Mouse (Mus musculus): ENCODE data around the gene Cyp4f40.
"Not testable (repeated sequence)": the region's sequence is repeated elsewhere in the genome, so short reads cannot be mapped to it uniquely, and the experiment has no call there.

The Cyp4f40 gene

GRCm38 (mm10) chr17:32710541-32710940 is 51.8 kb downstream of the Cyp4f40 start:
- DNase-seq (ENCODE audit: low spot score): not testable (repeated sequence)

- not testable (repeated sequence) for DNase-seq (ENCODE audit: low spot score)
These were observed 63.5 kb downstream of the Cyp4f40 start for GRCm38 (mm10) chr17:32722151-32722550.

- no peak for DNase-seq (ENCODE audit: low spot score)
These were observed 64.1 kb downstream of the Cyp4f40 start for GRCm38 (mm10) chr17:32722771-32723170.

- not testable (repeated sequence) for DNase-seq (ENCODE audit: low spot score)
These were observed 67.7 kb downstream of the Cyp4f40 start for GRCm38 (mm10) chr17:32726360-32726759.
